Mouse (Mus musculus): ENCODE results near the gene Rassf8.

Gene Rassf8

DNA sequence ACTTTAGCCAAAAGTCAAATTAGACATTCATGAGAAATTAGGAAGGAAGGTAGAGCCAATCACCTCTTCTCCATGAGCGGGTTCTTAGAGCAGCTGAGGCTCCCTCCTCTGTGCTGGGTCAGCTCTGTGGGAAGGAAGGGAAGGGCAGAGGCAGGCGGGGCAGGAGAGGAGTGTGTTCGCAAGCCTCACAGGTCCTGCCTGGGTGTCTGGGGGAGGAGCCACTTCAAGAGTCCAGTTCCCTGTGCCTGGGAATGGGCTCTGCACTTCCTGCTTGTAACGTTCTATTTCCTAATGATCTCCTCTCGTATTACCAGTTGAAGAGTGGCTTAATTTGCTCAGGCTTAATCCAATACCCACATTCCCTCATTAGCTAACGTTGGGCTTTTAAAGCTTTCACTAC lies 32.8 kb downstream of the Rassf8 start:
- no peak for DNase-seq

DNA sequence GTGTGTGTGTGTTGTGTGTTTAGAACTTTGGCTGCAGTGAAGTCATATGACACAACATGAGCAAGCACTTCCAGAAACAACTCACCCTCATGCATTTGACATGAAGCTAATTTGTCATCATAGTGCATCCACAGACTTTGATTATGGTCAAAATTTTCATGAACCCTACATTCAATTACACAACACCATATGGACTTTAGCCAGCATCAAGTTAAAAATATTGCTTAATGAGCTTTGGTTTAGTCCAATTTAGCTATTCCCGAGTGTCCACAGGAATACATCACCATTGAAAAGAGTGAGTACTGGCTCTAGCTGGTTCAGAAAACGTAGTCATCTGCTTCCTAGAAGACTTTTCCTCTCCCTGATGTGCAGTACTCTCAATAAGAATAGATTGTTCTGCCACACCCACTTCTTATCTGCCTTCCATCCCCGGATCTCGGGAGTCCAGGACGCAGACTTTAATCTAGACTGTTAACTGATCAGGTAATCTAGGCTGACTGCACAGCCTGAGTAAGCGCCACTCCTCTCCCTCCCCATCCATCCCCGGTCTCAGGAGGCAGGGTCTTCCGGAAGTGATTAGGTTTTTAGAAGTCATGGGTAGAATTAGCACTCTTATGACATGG lies 33.7 kb downstream of the Rassf8 start:
- no peak for DNase-seq

GRCm38 (mm10) chr6:145781256-145781655 lies 34.7 kb downstream of the Rassf8 start:
- no peak for DNase-seq

DNA sequence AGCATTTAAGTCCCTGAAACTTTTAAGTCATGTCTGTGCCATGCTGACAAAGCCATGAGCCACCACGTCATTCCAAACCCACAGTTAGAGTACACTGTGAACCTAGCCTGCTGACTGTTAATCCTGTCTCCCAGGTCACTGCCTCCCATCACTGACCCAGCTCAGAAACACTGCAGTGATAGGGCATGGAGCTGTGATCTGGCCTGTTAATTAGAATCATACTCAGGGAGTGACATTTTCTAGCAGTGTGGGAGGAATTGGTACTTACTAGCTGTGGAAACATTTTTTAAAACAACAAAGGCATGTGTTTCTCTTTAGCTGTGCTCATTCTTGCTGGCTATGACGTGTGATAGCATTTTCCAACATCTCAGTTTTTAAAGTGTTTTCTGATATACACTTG lies 35.4 kb downstream of the Rassf8 start:
- DNase-seq = no peak

DNA sequence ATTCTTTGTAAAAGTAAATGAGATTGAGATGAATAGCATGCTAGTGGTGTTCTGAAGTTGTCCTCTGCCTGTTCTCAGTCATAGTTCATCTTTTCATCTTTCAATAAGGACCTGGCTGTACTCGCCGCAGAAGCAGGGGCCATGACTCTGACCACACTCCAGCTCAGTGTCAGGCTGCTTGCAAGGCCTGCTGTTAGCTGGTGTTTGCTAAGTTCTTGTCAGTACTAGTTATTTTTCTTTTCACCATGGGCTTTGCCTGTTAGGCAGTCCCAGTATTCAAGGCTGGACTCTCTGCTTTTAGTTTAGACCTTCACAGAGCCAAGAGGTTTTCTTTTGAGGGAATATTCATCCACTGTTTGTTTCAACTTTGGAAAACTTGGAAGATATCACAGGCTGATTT lies 40.8 kb downstream of the Rassf8 start:
- DNase-seq = no peak

DNA sequence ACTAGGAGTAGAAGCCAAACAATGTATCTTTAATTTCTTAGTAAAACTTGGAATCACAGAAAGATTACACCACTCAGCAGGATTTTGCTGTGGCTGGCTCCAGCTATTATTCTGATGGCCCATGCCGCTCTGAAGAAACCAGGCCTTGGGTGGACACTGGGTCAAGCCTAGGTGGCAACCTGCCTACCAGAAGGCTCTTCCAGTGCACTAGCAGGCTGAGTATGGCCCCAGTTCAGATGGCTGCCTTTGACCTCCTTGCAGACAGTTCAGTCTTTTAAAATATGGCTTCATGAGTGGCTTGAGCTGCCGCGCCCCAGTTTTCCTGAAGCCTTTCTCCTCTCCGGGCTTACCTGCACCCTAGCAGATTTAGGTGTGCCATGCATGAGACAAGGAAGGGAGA lies 43.2 kb downstream of the Rassf8 start:
- no peak for DNase-seq

DNA sequence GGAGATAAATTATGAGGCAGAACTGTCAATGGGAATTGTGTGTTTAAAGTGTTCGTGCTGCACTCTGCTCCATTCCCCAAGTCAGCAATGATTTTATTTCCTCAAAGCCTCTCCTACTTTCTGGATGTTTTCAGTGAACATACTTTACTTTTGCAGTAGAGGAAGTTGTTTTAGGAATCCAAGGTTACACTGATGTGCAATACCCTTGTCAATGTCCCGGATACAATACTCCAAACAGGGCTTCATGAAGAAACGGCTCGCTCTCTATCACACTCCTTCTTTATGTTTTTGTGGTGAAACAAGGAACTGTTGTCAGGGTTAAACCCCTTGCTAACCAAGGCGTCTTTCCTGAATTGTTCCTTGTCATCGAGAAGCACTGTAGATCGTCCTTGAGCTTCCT lies 45.8 kb downstream of the Rassf8 start:
- no peak for DNase-seq

DNA sequence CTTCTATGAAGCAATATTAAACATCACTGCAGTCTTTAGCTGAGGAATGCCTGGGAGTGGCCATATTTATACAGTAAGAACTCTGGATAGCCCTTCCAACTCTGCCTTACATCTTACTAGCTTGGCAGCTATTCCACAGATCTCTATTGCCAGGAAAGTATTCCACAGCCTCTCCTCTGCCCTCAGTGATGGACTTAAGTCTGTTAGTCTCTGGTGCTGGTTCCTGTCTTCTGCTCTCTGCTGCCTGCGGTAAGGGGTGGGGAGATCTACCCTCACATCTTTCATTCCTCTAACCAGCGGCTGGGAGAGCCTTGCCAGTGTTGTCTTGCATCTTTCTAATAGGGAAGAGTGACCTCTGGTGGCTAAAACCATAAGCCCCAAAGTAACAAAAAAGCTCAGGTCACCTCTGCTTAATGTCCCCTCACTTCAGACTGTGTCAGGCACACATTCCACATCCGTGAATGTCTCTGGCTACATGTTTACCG lies 46.6 kb downstream of the Rassf8 start:
- peak; percentile 51 for DNase-seq

DNA sequence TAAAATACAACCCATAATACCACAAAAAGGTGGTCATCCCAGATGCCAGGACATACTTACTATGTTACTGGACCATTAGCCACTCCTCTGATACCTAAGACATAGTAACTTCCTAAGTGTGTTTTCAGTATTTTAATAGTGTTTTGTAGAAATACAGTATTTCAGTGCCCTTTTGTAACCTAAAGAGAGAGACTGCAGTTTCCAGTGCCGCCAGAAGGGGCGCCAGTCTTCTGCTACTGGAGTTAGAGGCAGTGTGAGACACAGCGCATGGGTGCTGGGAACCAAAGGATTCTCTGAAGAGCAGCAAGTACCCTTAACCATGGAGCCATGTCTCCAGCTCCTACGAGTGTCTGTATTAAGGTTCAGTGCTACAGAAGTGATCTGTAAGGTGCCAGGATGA lies 48.1 kb downstream of the Rassf8 start:
- DNase-seq = no peak

GRCm38 (mm10) chr6:145796191-145797023 lies 49.9 kb downstream of the Rassf8 start:
- DNase-seq = peak; percentile 50

DNA sequence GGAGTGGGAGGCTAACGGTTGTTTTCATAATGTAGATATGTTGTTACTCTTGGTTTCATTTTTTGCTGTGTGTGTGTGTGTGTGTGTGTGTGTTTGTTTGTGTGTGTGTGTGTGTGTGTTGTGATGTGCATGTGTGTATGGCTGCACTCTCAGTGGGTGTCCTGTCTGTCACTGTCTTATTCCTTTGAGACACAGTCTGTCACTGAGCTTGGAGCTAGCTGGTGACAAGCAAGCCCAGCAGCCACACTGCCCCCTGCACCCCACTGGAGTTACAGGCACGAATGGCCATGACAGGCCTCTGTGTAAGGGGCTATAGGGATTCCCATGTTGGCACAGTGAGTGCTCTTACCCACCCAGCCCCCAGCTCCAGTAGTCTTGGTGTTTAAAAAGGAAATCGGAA lies 51.1 kb downstream of the Rassf8 start:
- DNase-seq = no peak

DNA sequence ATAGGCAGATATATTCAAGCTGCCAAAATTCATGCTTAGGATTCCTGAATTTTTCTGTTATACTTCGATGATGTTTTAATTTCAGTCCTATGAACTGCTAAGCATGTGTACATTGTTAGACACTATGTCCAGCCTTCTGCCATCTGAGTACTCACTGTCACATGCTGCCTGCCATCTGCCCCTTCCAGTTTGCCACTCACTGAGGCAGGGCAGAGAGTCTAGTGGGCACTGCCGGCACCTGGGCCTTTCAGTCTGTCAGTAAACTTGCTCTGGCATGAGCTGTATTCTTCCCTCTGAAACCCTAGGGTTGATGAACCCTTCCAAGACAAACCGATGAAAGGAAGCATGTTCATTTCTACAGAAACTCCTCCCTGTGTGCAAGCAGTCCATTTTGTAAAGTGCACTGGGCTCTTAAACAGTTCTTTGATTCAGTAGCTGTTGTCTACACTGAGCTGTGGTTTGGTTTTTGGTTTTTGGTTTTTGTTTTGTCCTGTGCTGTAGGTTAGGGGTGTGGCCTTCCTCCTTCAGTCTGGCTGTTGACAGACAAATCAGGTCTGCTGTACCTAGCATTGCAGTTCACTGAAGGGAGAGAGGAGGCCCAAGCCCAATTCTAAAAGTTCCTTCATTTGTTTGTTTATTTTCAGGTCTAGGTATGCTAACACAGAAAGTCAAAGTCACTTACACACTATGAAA lies 55.4 kb downstream of the Rassf8 start:
- DNase-seq = no peak

DNA sequence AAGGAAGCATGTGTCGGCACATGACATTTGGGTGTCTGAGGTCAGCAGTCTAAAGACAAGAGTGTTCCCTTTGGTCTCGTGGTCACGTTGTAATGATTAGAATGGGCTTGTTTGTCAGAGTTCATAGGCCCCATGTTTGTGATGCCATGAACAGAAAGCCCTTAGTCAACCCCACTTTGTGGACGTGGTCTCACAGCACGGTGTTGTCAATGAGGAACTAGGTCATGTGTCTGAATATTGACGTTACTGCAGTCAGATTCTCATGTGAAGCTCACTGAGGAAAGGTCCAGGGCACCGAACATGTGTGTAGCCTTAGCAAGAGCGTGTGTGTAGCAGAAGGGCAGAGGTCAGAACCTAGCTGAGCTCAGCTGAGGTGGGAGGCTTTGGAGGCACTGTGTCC lies 56.3 kb downstream of the Rassf8 start:
- DNase-seq = no peak

- no peak for DNase-seq
Measured at GRCm38 (mm10) chr6:145804276-145804675, 57.7 kb downstream of the Rassf8 start.

GRCm38 (mm10) chr6:145806784-145807183 lies 60.2 kb downstream of the Rassf8 start:
- DNase-seq = no peak

- no peak for DNase-seq
Measured at GRCm38 (mm10) chr6:145807929-145808328, 61.4 kb downstream of the Rassf8 start.

DNA sequence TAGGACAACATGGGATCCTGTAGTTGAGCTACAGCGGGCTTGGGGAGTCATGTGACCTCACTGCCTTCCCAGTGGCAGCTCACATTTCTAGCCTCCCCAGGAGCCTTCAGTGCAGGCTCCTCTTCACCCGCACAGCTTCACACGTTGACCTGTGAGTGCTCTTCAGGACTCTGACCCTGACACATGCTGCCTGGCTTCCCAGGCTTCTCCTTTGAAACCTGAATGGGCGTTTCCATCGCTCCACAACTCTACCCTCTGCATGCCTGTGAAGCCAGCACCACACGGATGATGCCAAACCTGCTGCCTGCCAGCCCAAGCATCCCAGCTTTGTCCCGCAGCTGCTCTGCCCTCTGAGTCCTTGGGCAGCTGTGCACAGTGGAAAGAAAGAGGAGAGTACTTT lies 63.0 kb downstream of the Rassf8 start:
- peak; percentile 23 for DNase-seq

DNA sequence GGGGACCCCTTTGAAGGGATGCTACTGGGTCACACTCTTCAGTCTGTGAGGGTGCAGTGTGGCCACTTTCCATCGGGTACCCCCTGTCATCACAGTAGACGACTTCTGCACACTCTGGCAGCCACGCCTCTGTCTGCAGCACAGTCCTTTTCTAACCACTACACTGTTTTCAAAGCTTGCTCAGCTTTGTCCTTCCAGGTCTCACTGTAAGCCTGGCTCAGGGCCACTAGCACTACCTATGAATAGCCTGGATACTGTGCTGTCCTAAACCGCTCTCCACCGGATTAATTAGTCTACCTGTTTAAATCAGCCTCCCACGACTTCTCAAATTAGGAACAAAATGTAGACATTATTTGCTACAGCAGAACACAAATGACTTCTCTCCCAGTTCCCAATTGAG lies 63.5 kb downstream of the Rassf8 start:
- DNase-seq = no peak

- DNase-seq = peak; percentile 52
Measured at GRCm38 (mm10) chr6:145811174-145811573, 64.6 kb downstream of the Rassf8 start.

DNA sequence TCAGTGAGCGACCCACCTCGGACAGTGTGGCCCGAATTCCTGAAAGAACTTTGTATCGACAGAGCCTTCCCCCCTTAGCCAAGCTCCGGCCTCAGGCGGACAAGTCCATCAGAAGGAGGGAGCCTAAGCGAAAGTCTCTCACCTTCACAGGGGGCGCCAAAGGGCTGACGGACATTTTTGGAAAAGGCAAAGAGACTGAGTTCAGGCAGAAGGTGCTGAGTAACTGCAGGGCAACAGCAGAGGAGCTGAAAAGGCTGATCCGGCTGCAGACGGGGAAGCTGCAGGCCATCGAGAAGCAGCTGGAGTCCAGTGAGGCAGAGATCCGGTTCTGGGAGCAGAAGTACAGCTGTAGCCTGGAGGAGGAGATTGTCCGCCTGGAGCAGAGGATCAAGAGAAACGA lies 68.7 kb downstream of the Rassf8 start:
- no peak for DNase-seq

GRCm38 (mm10) chr6:145819151-145819550 lies 72.6 kb downstream of the Rassf8 start:
- DNase-seq = no peak

DNA sequence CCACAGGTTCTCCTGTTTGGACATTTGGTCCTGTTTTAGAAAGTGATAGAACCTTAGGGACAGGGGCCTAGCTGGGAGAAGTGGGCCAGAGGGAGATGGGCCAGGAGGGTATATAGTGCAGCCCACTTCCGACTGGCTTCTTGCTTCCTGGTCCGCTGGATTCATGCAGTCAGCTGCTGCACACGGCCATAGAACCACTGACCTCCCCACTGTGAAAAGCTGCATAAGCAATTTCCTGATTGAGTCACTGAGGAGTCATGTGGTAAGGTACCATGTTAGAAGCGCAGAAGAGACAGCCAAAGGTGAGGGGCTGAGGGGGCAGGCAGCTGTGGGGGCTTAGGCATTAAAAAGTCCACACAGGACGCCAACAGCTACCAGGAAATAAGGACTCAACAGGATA lies 75.7 kb downstream of the Rassf8 start:
- no peak for DNase-seq

DNA sequence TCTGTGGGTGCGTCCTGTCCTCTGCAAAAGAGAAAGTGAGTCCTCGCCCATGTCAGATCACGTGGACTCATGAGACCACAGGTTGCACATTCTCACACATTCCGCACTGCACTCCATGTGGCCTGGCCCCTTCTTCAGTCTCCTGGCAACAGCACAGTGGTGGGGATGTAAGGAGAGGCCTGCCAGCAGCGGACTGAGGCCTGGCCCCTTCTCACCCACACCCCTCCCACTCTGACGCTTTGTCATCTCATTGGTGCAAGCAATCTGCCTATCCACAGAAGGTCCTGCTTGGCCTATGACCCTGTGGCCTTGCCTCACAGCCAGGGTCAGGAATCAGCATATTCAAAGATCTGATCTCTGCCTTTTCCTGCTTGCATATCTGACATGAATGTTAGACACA lies 76.6 kb downstream of the Rassf8 start:
- DNase-seq = no peak
